In genomic region chr7:130222633-130223354, GRCm38 (mm10) we compare ENCODE assay signal across 27 mouse cellular contexts.
DNase-seq lines count a peak whose midpoint lies in the region; ATAC-seq and TF ChIP-seq lines count a peak whose summit lies in the region.
"Had no signal": no experiment of that assay in that cellular context is flagged by ENCODE, and none has a peak within 500 bp of the region (broad histone marks: within the 10 kb centered on the region; RNA-seq: fewer than 3 reads in every experiment).

No protein-coding gene starts in this region.

- no peaks in the 10 kb centered on the region for H3K9me3 ChIP-seq in lung, postnatal 0 days (ENCODE audit: low read length)
- no peaks in the 10 kb centered on the region for H3K9me3 ChIP-seq in liver, embryonic 15.5 days (replicated peaks)
- no peaks in the 10 kb centered on the region for H3K9me3 ChIP-seq in stomach, postnatal 0 days (ENCODE audit: control insufficient read depth, low read length)
- no peaks in the 10 kb centered on the region for H3K9me3 ChIP-seq in midbrain, embryonic 10.5 days (replicated peaks)
- H3K9me3 ChIP-seq: embryonic facial prominence, embryonic 13.5 days; heart, embryonic 15.5 days; hindbrain, embryonic 13.5 days; limb, embryonic 15.5 days; midbrain, embryonic 15.5 days; neural tube, embryonic 13.5 days had no signal

- 59% methylated on average over 8 of the region's 8 CpGs for WGBS in lung, postnatal 0 days
- WGBS in liver, embryonic 15.5 days (ENCODE audit: insufficient replicate concordance) = 49% methylated on average over 8 of the region's 8 CpGs
- 44% methylated on average over 8 of the region's 8 CpGs for WGBS in stomach, postnatal 0 days
- WGBS in midbrain, embryonic 10.5 days = 85% methylated on average over 8 of the region's 8 CpGs

- ATAC-seq in lung, postnatal 0 days = no peak
- ATAC-seq in liver, embryonic 15.5 days (ENCODE audit: insufficient read depth) = peak; percentile 63
- ATAC-seq in stomach, postnatal 0 days (ENCODE audit: low FRiP score, low TSS enrichment) = peak; percentile 36; the same call in 1 of the 2 replicates
- ATAC-seq: forebrain, embryonic 14.5 days; midbrain, embryonic 15.5 days; Patski had no signal

- TF ChIP-seq CTCF in lung, postnatal 0 days (IDR thresholded peaks at IDR 0.05) = no peak
- TF ChIP-seq CTCF in stomach, postnatal 0 days (IDR thresholded peaks at IDR 0.05; ENCODE audit: low read depth) = no peak

- no peaks in the 10 kb centered on the region for H3K27me3 ChIP-seq in lung, postnatal 0 days (replicated peaks; ENCODE audit: insufficient read depth, low read length)
- no peaks in the 10 kb centered on the region for H3K27me3 ChIP-seq in liver, embryonic 15.5 days
- no peaks in the 10 kb centered on the region for H3K27me3 ChIP-seq in stomach, postnatal 0 days (ENCODE audit: control insufficient read depth, insufficient read depth, low read length)
- peaks cover 7% of the 10 kb centered on the region; the same call in 1 of the 2 replicates for H3K27me3 ChIP-seq in midbrain, embryonic 10.5 days (ENCODE audit: low read depth, poor library complexity, severe bottlenecking)
- H3K27me3 ChIP-seq: embryonic facial prominence, embryonic 13.5 days; heart, embryonic 15.5 days; hindbrain, embryonic 13.5 days; limb, embryonic 15.5 days; neural tube, embryonic 13.5 days; Patski had no signal

- DNase-seq in lung, postnatal 0 days (ENCODE audit: low spot score) = no peak
- no peak for DNase-seq in lung, postnatal 10 days
- DNase-seq in liver = peak; percentile 10
- DNase-seq in stomach, postnatal 0 days (ENCODE audit: low spot score) = no peak
- no peak for DNase-seq in midbrain, embryonic 10.5 days (ENCODE audit: low spot score)
- DNase-seq in testis, postnatal 10 days (ENCODE audit: low spot score) = no peak
- DNase-seq in embryo, embryonic 11 days = no peak
- DNase-seq: B cell, adult 2 months; cerebellum, adult 11-12 months; cerebellum, postnatal 10 days; gastrocnemius, adult 2 months; heart, postnatal 36 days; left cerebral cortex, postnatal 4 days; right cerebral cortex, postnatal 4 days; thymus, adult 2 months; thymus, postnatal 4 days had no signal

- H3K9ac ChIP-seq in lung, postnatal 0 days (replicated peaks; ENCODE audit: low read depth) = no peak overlapping the region
- H3K9ac ChIP-seq in liver, embryonic 15.5 days = no peak overlapping the region
- H3K9ac ChIP-seq in stomach, postnatal 0 days (ENCODE audit: low read length) = no peak overlapping the region
- H3K9ac ChIP-seq: embryonic facial prominence, embryonic 13.5 days; heart, embryonic 15.5 days; hindbrain, embryonic 13.5 days; limb, embryonic 15.5 days; midbrain, embryonic 15.5 days; neural tube, embryonic 13.5 days had no signal

- peaks cover 12% of the 10 kb centered on the region; the same call in 1 of the 2 replicates for H3K4me1 ChIP-seq in lung, postnatal 0 days (ENCODE audit: insufficient read depth, low read depth, low read length)
- peaks cover 17% of the 10 kb centered on the region for H3K4me1 ChIP-seq in liver, embryonic 15.5 days (replicated peaks)
- peaks cover 8% of the 10 kb centered on the region; the same call in 1 of the 2 replicates for H3K4me1 ChIP-seq in stomach, postnatal 0 days (replicated peaks; ENCODE audit: control insufficient read depth, insufficient read depth)
- H3K4me1 ChIP-seq in midbrain, embryonic 10.5 days = peaks cover 53% of the 10 kb centered on the region
- H3K4me1 ChIP-seq: heart, embryonic 15.5 days had no signal

- 0 out of 2 replicates have a peak overlapping the region, but pooled peaks have one; percentile 43 for H3K27ac ChIP-seq in lung, postnatal 0 days (ENCODE audit: low read length)
- H3K27ac ChIP-seq in liver, embryonic 15.5 days (replicated peaks) = peak overlapping the region; percentile 53
- peak overlapping the region; percentile 13; the same call in 1 of the 2 replicates for H3K27ac ChIP-seq in stomach, postnatal 0 days (replicated peaks)
- H3K27ac ChIP-seq in midbrain, embryonic 10.5 days (replicated peaks) = no peak overlapping the region
- H3K27ac ChIP-seq: embryonic facial prominence, embryonic 13.5 days; gastrocnemius, adult 2 months; heart, embryonic 15.5 days; hindbrain, embryonic 13.5 days; midbrain, embryonic 15.5 days; neural tube, embryonic 13.5 days had no signal

- no peak overlapping the region for H3K4me3 ChIP-seq in lung, postnatal 0 days (ENCODE audit: low read depth, low read length)
- no peak overlapping the region for H3K4me3 ChIP-seq in liver, embryonic 15.5 days (replicated peaks)
- H3K4me3 ChIP-seq in stomach, postnatal 0 days (ENCODE audit: low read depth, low read length) = no peak overlapping the region
- H3K4me3 ChIP-seq in midbrain, embryonic 10.5 days = no peak overlapping the region
- H3K4me3 ChIP-seq: embryonic facial prominence, embryonic 13.5 days; gastrocnemius, adult 2 months; heart, embryonic 15.5 days; hindbrain, embryonic 13.5 days; limb, embryonic 15.5 days; midbrain, embryonic 15.5 days; myocyte; neural tube, embryonic 13.5 days had no signal

- H3K36me3 ChIP-seq in lung, postnatal 0 days (ENCODE audit: insufficient read depth, low read length) = no peaks in the 10 kb centered on the region
- H3K36me3 ChIP-seq in liver, embryonic 15.5 days (replicated peaks) = no peaks in the 10 kb centered on the region
- peaks cover 6% of the 10 kb centered on the region for H3K36me3 ChIP-seq in stomach, postnatal 0 days (ENCODE audit: control insufficient read depth, insufficient read depth, low read length)
- H3K36me3 ChIP-seq in midbrain, embryonic 10.5 days = peaks cover 77% of the 10 kb centered on the region
- H3K36me3 ChIP-seq: G1E; heart, embryonic 15.5 days; hindbrain, embryonic 13.5 days; midbrain, embryonic 15.5 days; neural tube, embryonic 13.5 days had no signal

- H3K4me2 ChIP-seq in lung, postnatal 0 days (replicated peaks; ENCODE audit: low read depth, low read length) = no peak overlapping the region
- peak overlapping the region; percentile 7; the same call in 1 of the 2 replicates for H3K4me2 ChIP-seq in liver, embryonic 15.5 days
- no peak overlapping the region for H3K4me2 ChIP-seq in stomach, postnatal 0 days (replicated peaks; ENCODE audit: low read depth)
- H3K4me2 ChIP-seq: embryonic facial prominence, embryonic 13.5 days; heart, embryonic 15.5 days; hindbrain, embryonic 13.5 days; limb, embryonic 15.5 days; neural tube, embryonic 13.5 days had no signal

- no peak for TF ChIP-seq EP300 in lung, postnatal 0 days (IDR thresholded peaks at IDR 0.05)
- no peak for TF ChIP-seq EP300 in stomach, postnatal 0 days (optimal IDR thresholded peaks at IDR 0.05)
